Mouse (Mus musculus) CH12F3 (cell line): ENCODE data around the gene Prdm1.

ENCODE experiments used
- in situ Hi-C: fragments of 300-500 bp; cut with MboI; formaldehyde crosslinking; loops from 2 replicates; pipeline ENCODE4 v1.14.3; 2020; ENCODE audit warnings: low sequenced_read_pairs

Prdm1 gene

DNA sequence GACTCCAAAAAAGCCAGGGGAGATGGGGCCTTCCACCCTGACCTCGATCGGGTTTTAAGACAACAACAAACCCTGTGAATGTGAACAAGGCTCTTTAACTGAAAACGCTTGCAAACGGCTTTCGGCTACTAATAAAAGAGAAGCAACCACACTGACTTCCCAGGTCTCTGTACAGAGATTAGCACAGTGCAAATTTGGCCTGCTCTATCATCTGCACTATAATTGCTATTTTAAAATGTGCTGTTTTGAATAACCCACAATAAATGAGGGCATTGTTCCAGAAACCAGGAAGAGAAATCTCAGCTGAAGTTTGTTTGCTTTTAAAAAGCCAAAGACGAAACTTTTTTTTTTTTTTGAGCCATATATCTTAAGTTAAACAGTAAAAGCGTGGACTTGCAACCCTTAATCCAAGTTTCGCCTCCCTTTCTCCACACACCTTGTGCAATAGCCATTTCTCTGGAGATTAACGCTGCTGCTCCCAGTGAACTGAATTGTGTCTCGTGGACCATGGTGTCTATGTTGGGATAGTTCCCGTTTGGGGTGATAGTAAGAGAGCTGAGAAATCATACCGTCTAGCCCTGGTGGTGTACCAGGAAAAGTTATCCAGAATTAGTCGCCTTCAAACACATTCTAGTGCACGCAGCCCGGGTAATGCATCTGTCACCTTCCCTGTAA lies 34.3 kb downstream of the Prdm1 start:
- in situ Hi-C loops = no loop called here

DNA sequence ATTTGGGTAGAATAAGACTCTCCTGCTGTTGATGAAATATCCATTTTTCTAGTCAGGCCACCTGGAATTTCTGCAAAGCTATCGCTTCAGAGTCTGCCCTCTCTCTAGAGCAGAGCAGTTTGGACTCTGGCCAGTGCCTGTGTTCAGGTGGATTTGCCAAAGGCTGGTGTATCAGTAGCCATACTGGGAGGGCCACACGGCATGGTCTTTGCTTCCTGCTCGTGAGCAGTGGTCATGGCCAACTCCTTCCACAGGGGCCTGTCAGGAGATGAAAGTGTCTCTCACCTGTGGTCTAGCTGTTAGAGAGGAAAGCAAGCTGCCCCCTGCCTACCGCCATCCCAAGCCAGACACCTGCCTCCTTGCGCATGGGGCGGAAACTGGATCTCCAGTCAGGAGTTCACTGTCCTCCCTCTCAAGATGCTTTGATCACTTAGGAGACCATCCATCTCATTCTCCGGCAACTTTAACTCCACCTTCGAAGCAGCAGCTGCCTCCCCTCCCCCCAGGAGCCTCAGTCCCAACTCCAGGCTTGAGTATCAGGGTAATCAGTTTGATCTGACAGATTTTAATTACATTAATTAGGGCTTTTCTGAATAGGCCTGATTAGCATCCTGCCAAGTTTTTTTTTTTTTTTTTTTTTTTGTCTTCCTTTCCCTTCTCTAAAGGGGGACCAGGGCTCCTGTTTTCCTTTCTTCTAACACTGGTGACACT lies 35.3 kb downstream of the Prdm1 start:
- in situ Hi-C loops = no loop called here

DNA sequence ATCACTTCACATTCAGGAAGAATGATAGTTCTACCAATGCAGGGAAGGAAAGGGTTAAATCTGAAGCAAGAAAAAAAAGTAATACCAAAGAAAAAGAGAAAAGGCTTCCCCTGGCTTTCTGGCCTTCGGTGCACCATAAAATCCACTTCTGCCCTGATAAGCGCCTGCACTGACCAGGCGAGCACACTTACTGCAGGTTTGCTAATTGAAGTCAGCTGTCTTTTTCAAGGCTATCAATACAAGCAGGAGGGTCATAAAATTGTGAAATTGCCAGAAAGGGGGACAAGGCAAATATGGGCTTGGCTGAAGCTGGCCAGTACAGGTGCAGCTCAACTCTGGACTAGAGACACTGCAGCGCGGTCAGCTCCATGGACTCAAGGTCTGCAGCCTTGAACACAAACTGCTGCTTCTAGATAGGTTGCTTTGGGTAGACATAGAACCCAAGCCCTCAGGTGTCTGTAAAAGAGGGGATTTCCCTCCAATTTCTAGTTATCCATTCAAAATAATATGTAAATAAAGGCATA lies 37.3 kb downstream of the Prdm1 start:
- in situ Hi-C loops = no loop called here

DNA sequence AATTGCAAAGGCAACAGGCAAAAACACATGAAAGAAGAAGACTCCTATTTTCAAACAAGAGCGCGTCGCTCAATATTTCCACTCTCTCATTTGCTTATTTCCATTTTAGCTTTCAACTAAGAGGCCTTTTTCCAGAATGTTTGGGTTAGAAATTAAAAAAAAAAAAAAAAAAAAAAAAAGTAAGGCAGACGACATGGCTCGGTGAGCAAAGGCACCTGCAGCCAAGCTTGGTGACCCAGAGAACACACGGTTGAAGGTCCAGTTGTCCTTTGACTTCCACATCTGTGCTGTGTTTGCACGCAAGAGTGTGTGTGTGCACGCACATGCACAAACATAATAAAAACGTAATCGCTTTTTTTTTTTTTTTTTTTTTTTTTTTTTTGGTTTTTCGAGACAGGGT lies 41.2 kb downstream of the Prdm1 start:
- in situ Hi-C loops = no loop called here

DNA sequence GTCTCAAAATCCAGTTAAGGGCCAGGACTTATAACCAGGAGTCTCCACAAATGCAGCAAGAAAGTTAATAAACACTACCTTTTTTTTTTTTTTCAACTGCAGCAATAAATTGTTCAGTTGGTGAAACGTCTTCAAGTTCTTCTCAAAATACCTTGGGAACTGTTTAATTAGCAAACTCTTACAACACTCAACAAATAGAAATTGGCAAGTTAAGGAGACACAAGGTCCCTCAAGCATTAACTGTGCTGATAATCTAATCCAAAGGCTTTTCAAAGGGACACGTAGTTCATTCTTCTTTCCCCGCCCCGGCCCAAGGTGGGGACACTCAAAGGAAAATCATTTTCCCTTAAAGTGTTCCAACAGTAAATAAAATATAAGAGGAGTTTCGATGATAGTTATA lies 44.2 kb downstream of the Prdm1 start:
- in situ Hi-C loops = no loop called here

DNA sequence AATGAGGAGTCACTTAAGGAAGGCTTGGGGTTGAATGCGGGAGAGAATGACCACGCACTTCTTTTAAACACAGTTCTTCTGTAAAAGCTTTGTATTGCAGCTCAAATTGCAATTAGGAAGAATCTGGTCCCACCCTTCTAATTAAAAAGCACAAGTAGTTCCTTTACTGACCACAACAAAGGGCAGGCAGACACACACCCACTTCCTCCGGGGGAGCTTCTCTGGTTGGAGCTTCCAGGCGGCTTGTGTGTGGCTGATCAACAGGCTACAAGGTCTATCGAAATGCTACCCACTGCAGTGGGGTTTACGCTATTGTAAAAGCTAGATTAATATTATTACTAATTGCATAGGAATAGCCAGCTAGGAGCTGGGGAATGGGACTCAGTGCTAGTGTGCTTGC lies 45.2 kb downstream of the Prdm1 start:
- in situ Hi-C loops = no loop called here

DNA sequence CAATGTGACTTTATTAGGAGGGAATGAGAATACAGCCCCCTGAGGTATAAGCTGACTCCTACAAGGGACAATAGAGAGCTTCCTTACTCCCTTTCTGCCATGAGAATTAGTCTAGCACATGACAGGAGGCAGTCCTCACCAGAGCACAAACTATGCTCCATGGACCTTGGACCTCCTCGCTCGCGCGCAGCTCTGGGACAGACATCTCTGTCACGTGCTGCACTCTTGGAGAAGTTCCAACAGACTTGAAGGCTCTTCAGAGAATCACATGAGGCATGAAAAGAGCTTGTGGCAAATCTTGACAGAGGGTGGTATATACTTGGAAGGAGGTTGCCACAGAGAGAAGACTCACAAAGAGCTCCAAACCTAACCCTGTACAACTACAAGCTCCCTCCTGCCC lies 46.9 kb downstream of the Prdm1 start:
- in situ Hi-C loops = no loop called here

DNA sequence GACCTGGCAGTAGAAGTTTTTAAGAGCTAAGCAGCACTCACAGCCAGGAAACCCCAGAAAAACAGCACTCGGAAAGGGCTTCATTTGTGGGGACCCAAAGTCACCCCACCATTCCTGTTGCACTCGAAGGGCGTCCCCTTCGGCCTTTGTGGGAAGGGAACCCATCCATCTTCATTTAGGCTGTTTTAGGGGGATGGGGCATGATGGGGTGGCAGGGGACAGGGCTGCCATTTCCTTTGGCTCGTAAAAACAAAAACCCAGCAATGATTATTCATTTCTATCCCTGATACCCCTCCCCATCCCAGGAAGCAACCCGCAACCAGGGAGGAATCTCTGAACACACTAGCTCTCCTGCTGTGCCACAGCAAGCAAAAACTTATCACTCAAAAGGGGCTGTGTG lies 49.0 kb downstream of the Prdm1 start:
- in situ Hi-C loops = no loop called here

DNA sequence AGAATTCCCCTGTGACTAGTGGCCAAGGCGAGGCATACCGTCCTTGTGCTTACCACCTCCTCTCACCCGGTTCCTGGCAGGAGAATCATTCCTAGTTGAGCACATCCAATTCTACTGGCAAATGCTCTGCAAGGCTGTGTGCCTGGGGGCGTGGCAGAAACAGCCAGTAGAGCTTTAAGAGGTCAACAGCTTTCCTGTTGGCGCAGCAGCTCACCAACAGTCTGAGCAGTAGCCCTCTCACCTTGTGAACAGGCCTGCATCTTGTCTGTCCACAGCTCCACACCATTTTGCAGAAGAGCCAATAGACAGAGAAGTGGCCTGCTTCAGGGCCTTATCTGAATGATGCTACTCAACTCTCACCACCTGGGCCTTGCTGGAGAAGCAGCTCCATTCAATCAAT lies 50.2 kb downstream of the Prdm1 start:
- in situ Hi-C loops = no loop called here

DNA sequence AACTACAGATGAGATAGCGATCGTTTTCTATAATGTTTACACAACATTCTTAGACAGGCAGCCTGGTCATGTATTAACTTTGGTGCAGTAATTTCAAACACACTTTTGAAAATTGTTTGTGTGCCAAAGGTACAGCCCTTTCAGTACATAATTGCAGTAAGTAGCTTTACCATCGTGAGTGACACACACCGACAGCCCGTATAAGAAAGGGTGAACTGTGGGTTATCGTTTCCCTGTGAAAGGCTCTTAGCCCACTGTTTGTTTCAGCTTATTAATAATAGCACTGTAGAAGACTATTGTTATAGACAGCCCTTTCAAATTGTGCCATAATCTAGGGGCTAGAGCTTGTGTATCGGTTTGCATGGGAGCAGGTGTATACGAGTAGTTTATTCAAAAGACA lies 51.1 kb downstream of the Prdm1 start:
- in situ Hi-C loops = no loop called here

DNA sequence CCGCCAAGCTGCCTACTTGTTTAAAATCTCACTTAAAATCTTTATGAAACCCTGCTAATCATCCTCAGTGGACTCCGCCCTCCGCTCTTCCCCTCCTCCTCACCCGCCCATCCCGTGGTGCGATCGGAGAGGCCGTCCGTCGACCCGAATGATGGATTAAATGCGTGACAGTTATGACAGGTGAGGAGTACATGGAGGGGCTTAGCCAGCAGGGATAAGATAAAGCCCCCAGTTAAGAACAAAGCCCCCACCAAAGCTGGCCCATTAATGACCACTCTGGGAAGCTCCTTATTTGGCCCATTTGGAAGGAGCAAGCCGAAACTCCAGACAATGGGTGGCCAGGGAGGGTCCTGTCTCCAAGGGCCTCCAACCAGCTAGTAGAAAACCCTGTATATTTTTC lies 51.8 kb downstream of the Prdm1 start:
- in situ Hi-C loops = no loop called here

DNA sequence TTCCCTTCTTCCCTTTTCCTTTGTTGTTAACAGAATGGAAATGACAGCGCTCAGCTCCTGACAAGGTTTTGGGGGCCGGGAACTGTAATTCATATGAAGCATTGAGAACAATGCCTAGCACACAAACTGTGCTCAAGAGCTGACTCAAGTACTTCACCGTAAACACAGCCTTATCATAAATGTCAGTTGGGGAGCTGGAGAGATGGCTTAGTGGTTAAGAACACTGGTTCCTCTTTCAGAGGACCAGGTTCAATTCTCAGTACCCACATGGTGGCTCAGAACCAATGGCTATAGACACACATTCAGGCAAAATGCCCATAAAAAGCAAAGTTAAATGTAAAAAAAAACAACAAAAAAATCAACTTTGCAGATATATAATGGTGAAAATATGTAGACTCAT lies 52.9 kb downstream of the Prdm1 start:
- in situ Hi-C loops = no loop called here

DNA sequence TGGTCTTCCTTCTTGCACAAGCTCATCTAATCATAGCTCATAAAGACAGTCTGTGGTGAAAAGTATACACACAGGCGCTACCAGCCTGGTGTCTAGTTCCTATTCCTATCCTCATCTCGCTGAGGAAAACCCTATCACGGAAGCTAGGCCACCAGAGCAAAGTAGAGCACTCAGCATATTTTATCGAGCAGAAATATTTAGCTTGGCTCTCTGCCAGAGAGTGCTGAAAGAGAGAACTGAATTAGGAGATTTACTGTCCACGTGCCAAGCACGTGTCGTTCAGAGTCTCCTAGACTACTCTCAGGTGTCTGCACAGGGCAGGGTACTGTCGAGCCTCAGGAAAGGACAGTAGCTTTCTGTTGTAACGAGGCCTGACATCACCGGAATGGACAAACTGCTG lies 54.0 kb downstream of the Prdm1 start:
- in situ Hi-C loops = loop anchor here (25.0 kb wide), 1 partner anchor 288 kb away; no protein-coding TSS in a partner anchor

DNA sequence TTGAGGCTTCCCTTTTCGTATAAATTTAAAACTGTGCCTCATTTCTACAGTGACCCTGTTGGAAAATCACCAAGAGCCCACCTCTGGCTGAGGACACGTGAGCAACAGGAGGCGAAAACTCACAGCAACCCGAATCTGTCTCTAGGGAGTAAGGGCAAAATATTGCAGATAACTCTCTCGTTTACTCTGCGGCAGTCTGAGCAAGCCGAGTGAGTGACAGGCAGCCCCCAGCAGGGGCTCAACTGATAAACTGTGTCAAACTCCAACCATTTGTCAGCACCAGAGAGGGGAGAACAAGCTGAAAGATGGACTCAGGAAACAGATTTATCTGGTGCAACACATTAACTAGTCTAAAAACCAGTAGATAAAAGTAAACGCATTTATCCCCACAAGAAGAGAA lies 62.7 kb downstream of the Prdm1 start:
- in situ Hi-C loops = loop anchor here (25.0 kb wide), 1 partner anchor 297 kb away; no protein-coding TSS in a partner anchor

DNA sequence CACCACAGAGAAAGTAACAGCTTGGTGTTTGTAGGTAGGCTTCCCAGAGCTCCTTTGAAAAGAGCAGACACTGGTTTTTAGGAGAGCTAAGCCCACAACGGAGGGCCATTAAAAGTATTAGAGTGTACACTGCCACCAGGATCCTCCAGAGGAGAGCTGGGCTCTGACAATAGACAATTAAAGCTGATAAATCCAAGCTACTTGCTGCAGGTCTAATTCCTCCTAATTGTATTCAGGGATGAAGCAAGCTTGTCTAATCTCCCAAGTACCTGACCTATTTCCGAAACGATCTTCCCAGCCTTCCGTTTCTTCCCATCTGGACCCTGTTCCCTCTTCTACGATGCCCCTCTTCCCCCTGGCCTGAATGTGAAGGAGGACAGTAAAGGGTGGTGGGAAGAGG lies 63.7 kb downstream of the Prdm1 start:
- in situ Hi-C loops = loop anchor here (25.0 kb wide), 1 partner anchor 298 kb away; no protein-coding TSS in a partner anchor

DNA sequence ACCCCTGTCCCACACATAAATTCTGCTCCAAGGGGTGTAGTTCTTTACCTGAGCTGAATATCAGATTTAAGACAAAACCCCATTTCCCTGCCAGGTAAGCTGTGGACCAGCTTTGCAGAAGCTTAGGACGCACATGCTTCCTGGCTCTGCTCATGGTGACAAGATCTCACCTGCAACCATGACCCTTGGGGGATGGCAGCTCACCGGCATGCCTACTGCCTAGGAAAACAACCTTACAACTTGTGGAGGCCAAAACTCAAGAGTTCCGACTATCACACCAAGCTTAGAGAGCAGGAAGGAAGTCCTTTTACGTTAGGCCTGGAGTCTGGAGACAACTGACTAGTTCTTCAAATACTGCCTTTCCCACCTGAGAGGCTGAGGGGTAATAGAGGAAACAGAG lies 64.4 kb downstream of the Prdm1 start:
- in situ Hi-C loops = loop anchor here (25.0 kb wide), 1 partner anchor 298 kb away; no protein-coding TSS in a partner anchor

DNA sequence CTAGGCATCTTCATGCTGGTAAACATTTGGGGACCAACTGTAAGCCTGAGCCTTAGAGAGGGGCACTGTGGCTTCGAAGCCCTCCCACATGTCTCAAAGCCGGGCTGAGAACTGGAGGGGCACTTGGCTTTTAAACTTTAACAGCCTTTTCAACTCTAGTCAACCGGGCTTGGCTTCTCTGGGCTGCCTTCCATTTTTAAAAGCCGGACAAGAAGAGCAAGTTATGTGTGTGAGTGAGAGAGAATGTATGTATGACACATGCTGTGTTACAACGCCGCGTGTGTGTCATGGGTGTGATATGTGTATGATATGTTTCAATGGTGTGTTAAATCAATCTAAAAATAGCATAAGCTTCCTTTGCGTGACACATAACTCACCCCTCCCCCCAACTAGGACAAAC lies 66.0 kb downstream of the Prdm1 start:
- in situ Hi-C loops = loop anchor here (25.0 kb wide), 1 partner anchor 300 kb away; no protein-coding TSS in a partner anchor

DNA sequence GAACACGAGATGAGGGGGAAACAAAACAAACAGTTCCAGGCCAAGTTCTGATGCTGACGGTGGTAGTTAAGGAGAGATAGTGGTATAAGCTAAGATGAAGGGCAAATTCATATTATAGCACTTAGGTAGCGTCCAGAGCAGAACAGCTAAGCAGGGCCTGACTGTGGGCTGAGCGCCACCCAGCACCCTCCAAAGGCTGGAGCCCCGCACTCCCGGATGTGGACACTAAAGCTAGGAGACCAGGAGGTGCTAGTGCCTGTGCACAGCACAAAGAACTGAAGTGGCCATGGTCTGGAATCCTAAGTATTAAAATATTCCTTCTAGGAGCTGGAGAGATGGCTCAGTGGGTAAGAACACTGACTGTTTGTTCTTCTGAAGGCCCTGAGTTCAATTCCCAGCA lies 67.2 kb downstream of the Prdm1 start:
- in situ Hi-C loops = loop anchor here (25.0 kb wide), 1 partner anchor 301 kb away; no protein-coding TSS in a partner anchor

DNA sequence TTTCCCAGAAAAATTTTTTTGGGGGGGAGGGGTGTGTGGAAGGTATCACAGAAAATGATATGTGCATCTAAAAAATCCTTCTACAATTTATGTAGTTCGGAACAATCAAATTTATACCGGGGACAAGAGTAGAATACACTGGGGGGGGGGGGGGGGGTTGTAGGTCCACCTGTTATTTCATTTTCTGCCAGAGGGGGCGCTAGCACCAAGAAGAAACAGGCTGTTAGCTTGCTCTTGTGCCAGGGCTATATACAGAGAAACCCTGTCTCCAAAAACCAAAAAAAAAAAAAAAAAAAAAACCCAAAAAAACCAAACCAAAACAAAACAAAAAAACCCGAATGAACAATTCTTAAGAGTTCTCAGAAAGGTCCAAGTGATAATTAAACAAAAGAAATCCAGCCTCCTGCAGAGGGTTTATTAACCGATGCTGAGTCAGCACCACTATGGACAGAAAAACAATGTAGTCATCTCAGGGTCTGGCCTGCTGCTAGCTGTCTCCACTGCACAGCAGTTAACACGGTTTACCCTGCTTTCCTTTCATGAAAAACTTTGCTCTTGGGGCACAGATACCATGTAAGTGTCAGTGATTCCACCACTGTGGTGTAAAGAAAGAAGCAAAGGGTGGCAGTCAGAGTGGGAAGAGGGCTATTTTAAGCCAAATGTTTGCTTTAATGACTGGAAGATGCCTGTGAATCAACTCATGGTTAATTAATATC lies 68.0 kb downstream of the Prdm1 start:
- in situ Hi-C loops = loop anchor here (25.0 kb wide), 1 partner anchor 302 kb away; no protein-coding TSS in a partner anchor

DNA sequence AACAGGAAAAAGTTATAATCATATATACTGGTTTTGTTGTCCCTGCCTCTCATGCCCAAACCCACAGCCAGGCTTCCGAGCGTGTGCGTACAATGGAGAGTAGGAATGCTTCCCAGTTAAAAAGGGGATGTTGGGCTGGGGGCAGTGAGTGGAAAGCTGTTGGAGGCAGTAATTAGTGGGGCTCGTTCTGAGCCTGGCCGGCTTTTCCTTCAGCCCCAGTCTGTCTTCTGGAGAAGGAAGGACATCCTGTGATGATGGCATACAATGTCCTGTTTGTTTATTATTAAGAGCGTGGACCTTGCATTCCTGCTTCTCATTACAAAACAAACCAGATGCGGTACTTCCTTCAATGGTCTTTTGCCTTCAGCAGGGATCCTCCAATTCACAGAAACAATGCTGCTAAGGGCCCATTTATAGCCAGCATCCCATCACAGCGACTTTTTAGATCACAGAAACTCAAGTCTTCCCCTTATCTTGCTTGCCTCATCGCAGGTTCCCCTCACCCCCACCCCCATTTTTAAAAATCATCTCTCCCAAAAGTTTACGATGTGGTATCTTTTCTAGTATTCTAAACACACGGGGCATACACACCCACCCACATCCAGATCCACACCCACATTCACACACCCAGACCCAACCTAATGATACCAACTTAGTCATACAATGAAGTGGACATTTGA lies 68.8 kb downstream of the Prdm1 start:
- in situ Hi-C loops = loop anchor here (10.0 to 25.0 kb wide), 4 partner anchors 125 to 545 kb away; no protein-coding TSS in a partner anchor
